Mouse (Mus musculus) liver, adult 2 months (tissue): Measurements from ENCODE around the gene Wdr48.

Source experiments
- CTCF ChIP-seq: fragments of 200-500 bp; IDR thresholded peaks from 2 replicates; pipeline ENCODE4 v1.5.1; 2011; ENCODE audit warnings: low read depth, low read length, control low read depth
- POLR2A ChIP-seq: fragments of 200-500 bp; IDR thresholded peaks from 2 replicates; pipeline ENCODE4 v1.6.1; 2011; ENCODE audit warnings: low read length, control low read depth; ENCODE audit not compliant: insufficient read depth; ENCODE audit errors: extremely low read depth

DNA sequence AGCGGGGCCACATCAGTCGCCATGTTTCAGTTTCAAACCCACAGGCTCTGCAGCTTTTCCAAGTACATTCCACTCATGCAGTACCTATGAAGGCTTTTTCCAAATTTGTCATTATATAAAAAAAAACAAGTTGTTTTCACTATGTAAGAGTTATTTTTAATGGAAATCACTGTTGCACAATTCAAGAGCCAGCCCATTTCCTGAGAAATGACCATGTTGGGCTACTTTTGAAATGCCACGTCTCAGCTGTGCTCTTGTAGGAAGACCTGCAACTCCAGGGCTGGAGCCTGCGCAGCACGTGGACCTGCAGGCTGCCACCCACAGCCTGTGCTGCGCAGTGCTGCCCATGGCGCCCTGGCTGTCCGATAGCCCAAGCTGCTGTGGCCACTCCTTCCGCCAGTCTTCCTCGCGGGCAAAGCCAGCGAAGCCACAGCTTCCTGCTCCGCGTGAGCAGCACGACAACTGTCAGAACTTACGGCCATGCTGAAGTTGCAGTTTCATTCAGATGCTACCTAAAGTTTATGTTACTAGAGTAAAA is 30.5 kb downstream of the Wdr48 start:
- no peak for TF ChIP-seq CTCF
- TF ChIP-seq POLR2A: no peak
